In the genomic region with DNA sequence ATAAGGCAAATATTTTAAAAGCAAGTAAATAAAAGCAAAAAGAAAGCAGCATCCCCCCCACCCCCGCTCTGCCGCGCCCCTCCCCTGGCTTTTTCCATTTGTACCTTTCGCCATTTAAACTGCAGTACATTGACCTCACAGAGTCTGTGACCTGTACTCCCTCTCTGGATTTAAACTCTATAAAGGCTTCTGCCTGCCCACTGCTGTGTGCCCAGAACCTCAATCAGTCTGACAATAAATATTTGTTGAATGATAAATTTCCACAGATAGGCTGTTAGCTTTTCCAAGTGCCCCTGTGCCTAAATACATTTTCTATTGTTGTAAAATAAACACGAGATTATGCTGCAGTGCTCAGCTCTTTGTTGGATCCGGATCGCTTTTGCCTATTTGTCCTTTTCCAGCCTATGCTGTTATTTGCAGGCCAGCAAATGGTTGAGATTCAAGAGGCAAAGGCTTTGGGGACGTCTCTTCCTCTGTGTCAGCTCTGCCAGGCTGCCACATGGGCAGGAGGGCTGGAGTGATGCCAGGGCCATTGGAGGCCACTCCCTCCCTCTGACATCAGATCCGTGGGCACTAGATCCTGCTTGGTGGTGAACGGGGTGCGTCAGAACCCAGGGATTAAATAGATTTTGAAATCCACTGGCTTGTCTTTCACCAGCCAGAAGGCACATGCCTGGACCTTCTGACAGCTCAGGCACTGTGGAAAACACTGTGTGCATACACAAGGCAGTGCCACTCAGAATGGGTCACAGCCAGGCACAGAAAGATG, we compare ENCODE assay signal across 8 mouse cellular contexts.
DNase-seq lines count a peak whose midpoint lies in the region; ATAC-seq lines count a peak whose summit lies in the region.

No protein-coding gene starts in this region.

- H3K4me2 ChIP-seq in intestine, embryonic 16.5 days (ENCODE audit: low read depth, low read length): no peak overlapping the region
- H3K4me2 ChIP-seq in intestine, embryonic 15.5 days (replicated peaks): no peak overlapping the region
- H3K4me2 ChIP-seq in hindbrain, embryonic 15.5 days: no peak overlapping the region

- WGBS in intestine, embryonic 16.5 days: 55% methylated on average over 11 of the region's 11 CpGs
- WGBS in intestine, embryonic 15.5 days: 61% methylated on average over 11 of the region's 11 CpGs
- 50% methylated on average over 11 of the region's 11 CpGs for WGBS in hindbrain, embryonic 15.5 days

- no peak overlapping the region for H3K9ac ChIP-seq in intestine, embryonic 16.5 days (ENCODE audit: low read depth, low read length)
- no peak overlapping the region for H3K9ac ChIP-seq in intestine, embryonic 15.5 days
- H3K9ac ChIP-seq in hindbrain, embryonic 15.5 days: no peak overlapping the region

- H3K4me3 ChIP-seq in intestine, embryonic 16.5 days (ENCODE audit: low read length): no peak overlapping the region
- no peak overlapping the region for H3K4me3 ChIP-seq in intestine, embryonic 15.5 days (replicated peaks)
- H3K4me3 ChIP-seq in hindbrain, embryonic 15.5 days: no peak overlapping the region

- no peaks in the 10 kb centered on the region for H3K27me3 ChIP-seq in intestine, embryonic 16.5 days (replicated peaks; ENCODE audit: control insufficient read depth, insufficient read depth, low read length)
- H3K27me3 ChIP-seq in intestine, embryonic 15.5 days (replicated peaks): peaks cover 6% of the 10 kb centered on the region; the same call in 1 of the 2 replicates
- H3K27me3 ChIP-seq in hindbrain, embryonic 15.5 days: no peaks in the 10 kb centered on the region

- no peaks in the 10 kb centered on the region for H3K9me3 ChIP-seq in intestine, embryonic 16.5 days (ENCODE audit: control insufficient read depth, low read length)
- H3K9me3 ChIP-seq in intestine, embryonic 15.5 days: no peaks in the 10 kb centered on the region
- H3K9me3 ChIP-seq in hindbrain, embryonic 15.5 days: no peaks in the 10 kb centered on the region

- peak; percentile 98 for DNase-seq in cerebellum, adult 18-20 months
- DNase-seq in frontal cortex, postnatal 36 days (ENCODE audit: low spot score in 2 of 2): peak; percentile 77 to 86
- peak; percentile 99 for DNase-seq in left cerebral cortex, postnatal 4 days
- DNase-seq in retina, postnatal 7 days (ENCODE audit: low read depth, low spot score): peak; percentile 78
- no peak for DNase-seq in embryo, embryonic 9.5 days (ENCODE audit: extremely low spot score)

- no peaks in the 10 kb centered on the region for H3K36me3 ChIP-seq in intestine, embryonic 16.5 days (ENCODE audit: control insufficient read depth, insufficient read depth, low read length)
- no peaks in the 10 kb centered on the region for H3K36me3 ChIP-seq in intestine, embryonic 15.5 days
- H3K36me3 ChIP-seq in hindbrain, embryonic 15.5 days: no peaks in the 10 kb centered on the region

- H3K4me1 ChIP-seq in intestine, embryonic 16.5 days (ENCODE audit: control insufficient read depth, insufficient read depth, low read length): peaks cover 5% of the 10 kb centered on the region
- H3K4me1 ChIP-seq in intestine, embryonic 15.5 days (replicated peaks): peaks cover 11% of the 10 kb centered on the region
- H3K4me1 ChIP-seq in hindbrain, embryonic 15.5 days (replicated peaks): peaks cover 31% of the 10 kb centered on the region

- intact Hi-C loops in left cerebral cortex, postnatal 4 days (cut with DNase I): loop anchor here (5.0 kb wide), 2 partner anchors 67 to 82 kb away; a partner anchor contains a TSS

- ATAC-seq in intestine, embryonic 16.5 days: no peak
- no peak for ATAC-seq in intestine, embryonic 15.5 days
- ATAC-seq in hindbrain, embryonic 15.5 days (ENCODE audit: low FRiP score, low read depth): peak; percentile 45; the same call in 1 of the 2 replicates

- 0 out of 2 replicates have a peak overlapping the region, but pooled peaks have one; percentile 43 for H3K27ac ChIP-seq in intestine, embryonic 16.5 days (ENCODE audit: low read length)
- no peak overlapping the region for H3K27ac ChIP-seq in intestine, embryonic 15.5 days
- H3K27ac ChIP-seq in hindbrain, embryonic 15.5 days (replicated peaks): peak overlapping the region; percentile 69
